Mouse (Mus musculus) midbrain, embryonic 10.5 days (tissue): ENCODE data around the gene Flna. TPM values are rescaled to one million over a fixed set of nuclear protein-coding genes. Genes with fewer than 3 reads are reported as not detected.

ENCODE experiments used
- DNase-seq: peaks from one replicate; pipeline ENCODE4 v3.0.0-alpha.2; 2017; ENCODE audit warnings: low spot score
- H3K27ac ChIP-seq: fragments of 300-500 bp; sonication (generic); replicated peaks from 2 replicates; pipeline ENCODE4 v1.5.1; 2016; ENCODE audit warnings: mild to moderate bottlenecking
- H3K27me3 ChIP-seq: fragments of 300-500 bp; sonication (generic); 2 replicates; pipeline ENCODE4 v1.6.1; 2016; ENCODE audit warnings: low read depth, mild to moderate bottlenecking; ENCODE audit not compliant: poor library complexity, severe bottlenecking
- H3K36me3 ChIP-seq: fragments of 300-500 bp; sonication (generic); 2 replicates; pipeline ENCODE4 v1.6.1; 2016; ENCODE audit warnings: mild to moderate bottlenecking, moderate library complexity
- H3K4me1 ChIP-seq: fragments of 300-500 bp; sonication (generic); 2 replicates; pipeline ENCODE4 v1.6.1; 2016
- H3K4me3 ChIP-seq: fragments of 300-500 bp; sonication (generic); 2 replicates; pipeline ENCODE4 v1.5.1; 2016; ENCODE audit warnings: mild to moderate bottlenecking, moderate library complexity
- H3K9me3 ChIP-seq: fragments of 300-500 bp; sonication (generic); replicated peaks from 2 replicates; pipeline ENCODE4 v1.6.1; 2016; ENCODE audit warnings: mild to moderate bottlenecking
- WGBS: fragments of 180-500 bp; shearing (Covaris S2); methylation state at CpG from one replicate; pipeline ENCODE4 v1.1.7; 2016; 5-methylcytosine and 5-hydroxymethylcytosine counted together
- polyA plus RNA-seq: library from polyadenylated mRNA; unstranded; fragments of >200 nt; fragmentation: Nextera tagmentation; extraction: Ambion mirVana; gene quantifications from 2 replicates; pipeline ENCODE4 v1.2.1, GENCODE M21; 2016

Gene Flna
- polyA plus RNA-seq: 223 and 243 TPM in 2 replicates

GRCm38 (mm10) chrX:74249615-74250014 is at the start of gene Flna:
Gene Flna, minus strand, starts transcription at chrX:74249820.
- peak; percentile 55 for DNase-seq
- no peaks in the 10 kb centered on the region for H3K36me3 ChIP-seq
- H3K4me3 ChIP-seq: peak within 1 kb of the TSS; percentile 59
- peaks cover 4% of the 10 kb centered on the region; the same call in 1 of the 2 replicates for H3K9me3 ChIP-seq
- no peaks in the 10 kb centered on the region for H3K27me3 ChIP-seq
- peaks cover 8% of the 10 kb centered on the region; the same call in 1 of the 2 replicates for H3K4me1 ChIP-seq
- H3K27ac ChIP-seq: peak within 1 kb of the TSS; percentile 85
- WGBS: 14% methylated on average over 38 of the region's 38 CpGs

- Histone ChIP-seq H3K36me3 (peaks cover 48% of the 10 kb centered on the region), H3K4me3 (no peak overlapping the region), H3K4me1 (peaks cover 5% of the 10 kb centered on the region), H3K9me3 (no peaks in the 10 kb centered on the region), H3K27me3 (no peaks in the 10 kb centered on the region), H3K27ac (no peak overlapping the region)
- no peak for DNase-seq
- 84% methylated on average over 1 of the region's 1 CpGs for WGBS
Observed at GRCm38 (mm10) chrX:74298348-74298747, 48.7 kb upstream of the Flna start.

GRCm38 (mm10) chrX:74296538-74297448 is 47.2 kb upstream of the Flna start, which contains the start of gene Atp6ap1:
Gene Atp6ap1, plus strand, starts transcription at chrX:74297097.
- H3K4me1 ChIP-seq: peaks cover 5% of the 10 kb centered on the region
- peak within 1 kb of the TSS; percentile 70 for H3K4me3 ChIP-seq
- no peaks in the 10 kb centered on the region for H3K9me3 ChIP-seq
- 18% methylated on average over 37 of the region's 37 CpGs for WGBS
- no peaks in the 10 kb centered on the region for H3K27me3 ChIP-seq
- H3K36me3 ChIP-seq: peaks cover 32% of the 10 kb centered on the region
- H3K27ac ChIP-seq: peak within 1 kb of the TSS; percentile 83
- peak; percentile 89 for DNase-seq

- WGBS: 76% methylated on average over 4 of the region's 4 CpGs
- peaks cover 5% of the 10 kb centered on the region for H3K4me1 ChIP-seq
- no peak for DNase-seq
- H3K9me3 ChIP-seq: no peaks in the 10 kb centered on the region
- no peaks in the 10 kb centered on the region for H3K27me3 ChIP-seq
- no peak overlapping the region for H3K27ac ChIP-seq
- H3K4me3 ChIP-seq: no peak overlapping the region
- peaks cover 18% of the 10 kb centered on the region for H3K36me3 ChIP-seq
Observed at GRCm38 (mm10) chrX:74293431-74293830, 43.8 kb upstream of the Flna start.

GRCm38 (mm10) chrX:74283092-74283437 is 33.4 kb upstream of the Flna start:
- DNase-seq: no peak
- Histone ChIP-seq H3K27me3 (no peaks in the 10 kb centered on the region), H3K36me3 (peaks cover 7% of the 10 kb centered on the region), H3K4me3 (peak overlapping the region; percentile 64), H3K9me3 (no peaks in the 10 kb centered on the region), H3K27ac (peak overlapping the region; percentile 84), H3K4me1 (peaks cover 20% of the 10 kb centered on the region)
- WGBS: 44% methylated on average over 5 of the region's 5 CpGs

- 0 out of 2 replicates have a peak, but pooled peaks cover 3% of the 10 kb centered on the region for H3K36me3 ChIP-seq
- peak overlapping the region; percentile 84 for H3K27ac ChIP-seq
- H3K9me3 ChIP-seq: no peaks in the 10 kb centered on the region
- H3K27me3 ChIP-seq: no peaks in the 10 kb centered on the region
- WGBS: 27% methylated on average over 39 of the region's 39 CpGs
- DNase-seq: peak; percentile 81
- H3K4me1 ChIP-seq: peaks cover 20% of the 10 kb centered on the region
- peak overlapping the region; percentile 64 for H3K4me3 ChIP-seq
Observed at GRCm38 (mm10) chrX:74282395-74283091, 32.9 kb upstream of the Flna start.

- peak; percentile 47 for DNase-seq
- H3K4me1 ChIP-seq: peaks cover 20% of the 10 kb centered on the region
- no peaks in the 10 kb centered on the region for H3K9me3 ChIP-seq
- peak within 1 kb of the TSS; percentile 64 for H3K4me3 ChIP-seq
- 16% methylated on average over 16 of the region's 16 CpGs for WGBS
- H3K27me3 ChIP-seq: no peaks in the 10 kb centered on the region
- H3K36me3 ChIP-seq: 0 out of 2 replicates have a peak, but pooled peaks cover 3% of the 10 kb centered on the region
- H3K27ac ChIP-seq: peak within 1 kb of the TSS; percentile 84
Observed at GRCm38 (mm10) chrX:74281732-74282394, 32.2 kb upstream of the Flna start, which contains the start of the genes Taz and Dnase1l1. Gene Taz, plus strand, starts transcription at chrX:74281912. Gene Dnase1l1, minus strand, starts transcription at chrX:74282337.

- Histone ChIP-seq H3K27me3 (no peaks in the 10 kb centered on the region), H3K9me3 (no peaks in the 10 kb centered on the region), H3K36me3 (0 out of 2 replicates have a peak, but pooled peaks cover 1% of the 10 kb centered on the region), H3K4me1 (peaks cover 20% of the 10 kb centered on the region), H3K27ac (peak overlapping the region; percentile 84), H3K4me3 (peak overlapping the region; percentile 64)
- no peak for DNase-seq
- 16% methylated on average over 14 of the region's 14 CpGs for WGBS
Observed at GRCm38 (mm10) chrX:74281041-74281731, 31.6 kb upstream of the Flna start.

- Histone ChIP-seq H3K27ac (no peak overlapping the region), H3K4me1 (peaks cover 10% of the 10 kb centered on the region), H3K27me3 (no peaks in the 10 kb centered on the region), H3K9me3 (no peaks in the 10 kb centered on the region), H3K4me3 (no peak overlapping the region), H3K36me3 (peaks cover 2% of the 10 kb centered on the region)
- WGBS: 71% methylated on average over 8 of the region's 8 CpGs
- DNase-seq: no peak
Observed at GRCm38 (mm10) chrX:74277916-74278315, 28.3 kb upstream of the Flna start.

GRCm38 (mm10) chrX:74273422-74274322 is 24.1 kb upstream of the Flna start:
- Histone ChIP-seq H3K36me3 (peaks cover 12% of the 10 kb centered on the region), H3K27ac (no peak overlapping the region), H3K4me1 (peaks cover 8% of the 10 kb centered on the region; the same call in 1 of the 2 replicates), H3K27me3 (no peaks in the 10 kb centered on the region), H3K4me3 (no peak overlapping the region), H3K9me3 (no peaks in the 10 kb centered on the region)
- DNase-seq: peak; percentile 15
- 31% methylated on average over 10 of the region's 10 CpGs for WGBS

GRCm38 (mm10) chrX:74270902-74271551 is 21.4 kb upstream of the Flna start:
- 16% methylated on average over 27 of the region's 27 CpGs for WGBS

More at GRCm38 (mm10) chrX:74270902-74271551, 21.4 kb upstream of the Flna start:
- peak; percentile 31 for DNase-seq
- Histone ChIP-seq H3K4me3 (peak overlapping the region; percentile 66), H3K27me3 (no peaks in the 10 kb centered on the region), H3K36me3 (peaks cover 12% of the 10 kb centered on the region), H3K27ac (peak overlapping the region; percentile 95), H3K9me3 (no peaks in the 10 kb centered on the region), H3K4me1 (peaks cover 8% of the 10 kb centered on the region; the same call in 1 of the 2 replicates)
